Mouse (Mus musculus) activated CD4-positive, CD25-positive, alpha-beta regulatory T cell, adult 9 weeks (primary cell): ENCODE results near the gene Map10. TPM values are rescaled to one million over a fixed set of nuclear protein-coding genes. Genes with fewer than 3 reads are reported as not detected.

Experiments used
- polyA plus RNA-seq: library from polyadenylated mRNA; unstranded; fragments of 100-300 nt; shearing (Covaris generic); gene quantifications from one replicate; pipeline ENCODE4 v1.2.1, GENCODE M21; 2017

Gene Map10
- polyA plus RNA-seq, result 0.10 TPM

GRCm38 (mm10) chr8:125669700-125670195 is at the start of gene Map10:
Map10 (plus strand) TSS chr8:125669818.

Other genes starting within 250 kb of the Map10 start
- 0.67 TPM for gene Sipa1l2, start 100.0 kb upstream of the Map10 start, polyA plus RNA-seq
- gene Ntpcr, start 60.1 kb downstream of the Map10 start, polyA plus RNA-seq, result 27.3 TPM
- 0.28 TPM for gene Pcnx2, start 228.5 kb downstream of the Map10 start, polyA plus RNA-seq
- not detected for gene Map3k21, start 240.6 kb downstream of the Map10 start, polyA plus RNA-seq